Mouse (Mus musculus) forebrain, embryonic 14.5 days (tissue): ENCODE data around the gene Dhx16. TPM values are rescaled to one million over a fixed set of nuclear protein-coding genes. Genes with fewer than 3 reads are reported as not detected.

Source experiments
- ATAC-seq: fragments of 200-750 bp; cut with Nextera tagmentation; 2 replicates; pipeline ENCODE4 v1.8.0; 2017; ENCODE audit warnings: mild to moderate bottlenecking, moderate library complexity
- DNase-seq: peaks from one replicate; pipeline ENCODE4 v3.0.0-alpha.2; 2015; ENCODE audit warnings: low spot score
- H3K27ac ChIP-seq: fragments of 300-500 bp; sonication (generic); 2 replicates; pipeline ENCODE4 v1.5.1; 2014; ENCODE audit warnings: low read depth, mild to moderate bottlenecking, control low read depth, low read length, moderate library complexity
- H3K27me3 ChIP-seq: fragments of 300-500 bp; sonication (generic); replicated peaks from 2 replicates; pipeline ENCODE4 v1.6.1; 2014; ENCODE audit warnings: low read length, control low read depth, mixed read lengths; ENCODE audit not compliant: control insufficient read depth, insufficient read depth
- H3K36me3 ChIP-seq: fragments of 300-500 bp; sonication (generic); 2 replicates; pipeline ENCODE4 v1.6.1; 2014; ENCODE audit warnings: low read length, control low read depth; ENCODE audit not compliant: control insufficient read depth, insufficient read depth
- H3K4me1 ChIP-seq: fragments of 300-500 bp; sonication (generic); 2 replicates; pipeline ENCODE4 v1.6.1; 2014; ENCODE audit warnings: antibody characterized with exemption, low read length, control low read depth; ENCODE audit not compliant: control insufficient read depth, insufficient read depth
- H3K4me2 ChIP-seq: fragments of 300-500 bp; sonication (generic); 2 replicates; pipeline ENCODE4 v1.6.1; 2014; ENCODE audit warnings: mild to moderate bottlenecking, control low read depth, low read length
- H3K4me3 ChIP-seq: fragments of 300-500 bp; sonication (generic); 2 replicates; pipeline ENCODE4 v1.5.1; 2014; ENCODE audit warnings: low read depth, low read length, control low read depth
- H3K9ac ChIP-seq: fragments of 300-500 bp; sonication (generic); 2 replicates; pipeline ENCODE4 v1.6.1; 2014; ENCODE audit warnings: mild to moderate bottlenecking, low read length, control low read depth, moderate library complexity
- H3K9me3 ChIP-seq: fragments of 300-500 bp; sonication (generic); replicated peaks from 2 replicates; pipeline ENCODE4 v1.6.1; 2016; ENCODE audit warnings: low read length, control low read depth, mixed read lengths; ENCODE audit not compliant: control insufficient read depth
- WGBS: fragments of 180-500 bp; shearing (Covaris S2); extraction: QIAGEN DNeasy Blood & Tissue Kit; methylation state at CpG from one replicate; pipeline ENCODE4 v1.1.7; 2014; 5-methylcytosine and 5-hydroxymethylcytosine counted together
- polyA plus RNA-seq: library from polyadenylated mRNA; unstranded; fragments of >200 nt; fragmentation: Nextera tagmentation; extraction: Ambion mirVana; gene quantifications from 2 replicates; pipeline ENCODE4 v1.2.1, GENCODE M21; 2014

Dhx16 gene
- polyA plus RNA-seq, 1 experiment from 2014 or later, result 31.8 TPM

DNA sequence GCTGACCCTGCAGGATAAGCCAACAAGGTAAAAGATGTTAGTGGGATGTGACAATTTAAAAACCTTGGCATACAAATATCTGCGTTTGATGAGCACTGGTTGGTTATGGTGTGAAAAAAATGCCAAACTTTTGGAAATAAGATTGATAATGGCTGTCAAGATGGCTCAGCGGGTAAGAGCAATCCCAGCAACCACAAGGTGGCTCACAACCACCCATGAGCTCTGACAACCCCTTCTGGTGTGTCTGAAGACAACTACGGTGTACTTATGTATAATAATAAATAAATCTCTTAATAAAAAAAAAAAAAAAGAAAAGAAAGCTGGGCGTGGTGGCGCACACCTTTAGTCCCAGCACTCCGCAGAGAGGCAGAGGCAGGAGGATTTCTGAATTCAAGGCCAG lies 35.4 kb downstream of the Dhx16 start:
- WGBS, result 89% methylated on average over 6 of the region's 6 CpGs
- Histone ChIP-seq H3K4me1 (peaks cover 13% of the 10 kb centered on the region), H3K27me3 (no peaks in the 10 kb centered on the region), H3K9ac (no peak overlapping the region), H3K36me3 (peaks cover 17% of the 10 kb centered on the region; the same call in 1 of the 2 replicates), H3K27ac (no peak overlapping the region), H3K4me3 (peak overlapping the region; percentile 64; the same call in 1 of the 2 replicates), H3K4me2 (peak overlapping the region; percentile 87), H3K9me3 (no peaks in the 10 kb centered on the region)
- ATAC-seq (no peak), DNase-seq (no peak)

DNA sequence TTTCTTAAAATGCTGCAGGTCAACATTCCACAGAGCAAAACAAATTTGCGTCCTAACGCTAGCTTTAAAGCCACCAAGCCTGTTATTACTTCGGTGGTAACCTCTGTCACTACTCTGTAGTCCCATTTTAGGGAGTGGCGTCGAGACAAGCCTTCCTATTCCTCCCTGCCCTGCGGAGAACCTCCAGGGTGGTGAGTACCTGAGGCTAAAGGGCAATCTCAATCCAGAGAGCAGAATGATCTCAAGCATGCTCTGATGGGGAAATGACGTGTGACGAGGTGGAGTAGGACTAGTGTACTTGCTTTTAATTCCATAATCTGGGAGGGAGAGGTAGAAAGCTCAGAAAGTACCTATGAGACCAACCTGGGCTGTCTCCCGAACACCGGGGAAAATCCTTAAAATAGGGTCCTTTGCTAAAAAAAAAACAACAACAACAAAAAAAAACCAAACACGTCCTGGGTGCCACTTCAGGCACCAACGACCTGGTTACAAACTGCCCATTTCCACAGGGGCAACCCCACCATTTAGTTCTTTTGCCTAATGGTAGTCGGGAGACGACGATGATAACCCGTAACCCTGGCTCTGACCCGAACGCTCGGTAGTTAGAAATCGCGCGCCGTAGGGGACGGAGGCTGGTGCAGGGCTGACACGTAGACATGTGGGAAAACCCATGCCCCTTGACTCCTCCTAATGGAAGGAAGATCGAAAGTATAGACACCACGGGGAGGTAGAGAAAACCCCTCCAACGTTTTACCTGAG lies 36.1 kb downstream of the Dhx16 start:
- H3K4me3 ChIP-seq, result peak overlapping the region; percentile 64
- peak overlapping the region; percentile 61 for H3K9ac ChIP-seq
- H3K27me3 ChIP-seq, result no peaks in the 10 kb centered on the region
- WGBS, result 3% methylated on average over 28 of the region's 28 CpGs
- ATAC-seq, result no peak
- H3K9me3 ChIP-seq, result no peaks in the 10 kb centered on the region
- H3K27ac ChIP-seq, result peak overlapping the region; percentile 91
- H3K4me1 ChIP-seq, result peaks cover 21% of the 10 kb centered on the region
- DNase-seq, result no peak
- H3K4me2 ChIP-seq, result peak overlapping the region; percentile 87
- H3K36me3 ChIP-seq, result peaks cover 17% of the 10 kb centered on the region; the same call in 1 of the 2 replicates

DNA sequence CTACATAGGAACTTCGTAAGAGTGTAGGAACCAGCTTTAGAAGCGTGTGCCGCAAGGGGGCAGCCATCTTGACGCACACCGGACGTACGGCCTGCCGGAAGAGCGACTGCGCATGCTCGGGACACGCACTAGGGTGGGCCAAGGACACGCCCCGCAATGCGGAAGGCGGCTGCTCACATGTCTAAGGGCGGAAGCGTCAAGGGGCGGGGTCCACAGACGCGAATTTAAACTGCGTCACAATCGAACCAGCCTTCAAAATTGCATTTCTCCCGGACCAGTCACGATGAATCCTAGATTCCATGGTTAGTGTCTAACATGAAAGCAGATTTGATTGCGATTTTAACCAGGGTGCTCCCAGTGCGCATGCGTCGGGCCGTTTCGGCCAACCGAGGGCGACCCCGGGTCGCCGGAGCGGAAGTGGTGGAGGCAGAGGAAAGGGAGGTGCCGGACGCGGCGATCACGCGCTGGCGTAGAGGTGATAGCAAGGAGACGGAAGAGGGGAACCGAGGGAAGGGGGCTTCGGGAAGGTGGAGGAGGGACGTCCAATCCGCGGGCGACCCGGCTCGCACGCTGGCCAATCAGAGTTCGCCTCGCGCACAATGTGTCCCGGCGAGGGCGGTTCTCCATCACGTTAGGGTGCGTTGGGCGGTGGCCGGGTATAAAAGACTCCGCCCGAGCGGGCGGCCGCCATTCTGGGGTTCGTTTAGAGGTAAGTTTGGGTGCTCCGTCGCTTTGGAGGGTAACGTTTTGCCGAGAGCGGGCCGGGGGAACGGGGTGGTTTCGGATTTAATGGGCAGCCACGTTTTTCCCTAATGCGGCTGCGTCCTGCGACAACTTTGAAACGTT lies 36.9 kb downstream of the Dhx16 start, which contains the start of the genes Mrps18b and Ppp1r10:
Gene Mrps18b (minus strand): TSS at position 93 of the 846 bp plus-strand sequence.
Gene Ppp1r10 (plus strand): TSS at position 138 of the 846 bp plus-strand sequence.
- Histone ChIP-seq H3K36me3 (peaks cover 13% of the 10 kb centered on the region; the same call in 1 of the 2 replicates), H3K27ac (peak within 1 kb of the TSS; percentile 93), H3K27me3 (no peaks in the 10 kb centered on the region), H3K9ac (peak within 1 kb of the TSS; percentile 96), H3K4me1 (peaks cover 25% of the 10 kb centered on the region), H3K4me3 (peak within 1 kb of the TSS; percentile 64), H3K9me3 (no peaks in the 10 kb centered on the region), H3K4me2 (peak within 1 kb of the TSS; percentile 87)
- under 1% methylated on average over 83 of the region's 83 CpGs for WGBS
- ATAC-seq (peak; percentile 92), DNase-seq (peak; percentile 100)

DNA sequence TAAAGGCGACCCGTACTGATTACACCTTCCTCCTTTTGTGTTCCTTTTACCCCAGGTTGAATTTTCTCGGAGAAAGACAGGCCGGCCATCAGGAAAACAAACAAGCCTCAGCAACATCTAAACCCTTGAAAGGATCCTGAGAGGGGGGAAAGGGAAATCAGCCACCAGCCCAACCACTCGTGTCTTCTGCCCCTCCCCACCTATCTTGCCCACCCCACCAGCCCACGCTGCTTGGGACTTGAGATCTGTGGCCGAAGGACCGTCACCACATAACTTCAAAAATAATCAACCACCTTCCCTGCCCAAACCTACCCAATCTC lies 37.5 kb downstream of the Dhx16 start:
- H3K4me2 ChIP-seq, result peak overlapping the region; percentile 87
- no peak for ATAC-seq
- no peaks in the 10 kb centered on the region for H3K27me3 ChIP-seq
- H3K9me3 ChIP-seq, result no peaks in the 10 kb centered on the region
- peaks cover 25% of the 10 kb centered on the region for H3K4me1 ChIP-seq
- 0% methylated on average over 8 of the region's 8 CpGs for WGBS
- peak overlapping the region; percentile 64 for H3K4me3 ChIP-seq
- DNase-seq, result no peak
- peak overlapping the region; percentile 96 for H3K9ac ChIP-seq
- peaks cover 13% of the 10 kb centered on the region; the same call in 1 of the 2 replicates for H3K36me3 ChIP-seq
- H3K27ac ChIP-seq, result peak overlapping the region; percentile 93

DNA sequence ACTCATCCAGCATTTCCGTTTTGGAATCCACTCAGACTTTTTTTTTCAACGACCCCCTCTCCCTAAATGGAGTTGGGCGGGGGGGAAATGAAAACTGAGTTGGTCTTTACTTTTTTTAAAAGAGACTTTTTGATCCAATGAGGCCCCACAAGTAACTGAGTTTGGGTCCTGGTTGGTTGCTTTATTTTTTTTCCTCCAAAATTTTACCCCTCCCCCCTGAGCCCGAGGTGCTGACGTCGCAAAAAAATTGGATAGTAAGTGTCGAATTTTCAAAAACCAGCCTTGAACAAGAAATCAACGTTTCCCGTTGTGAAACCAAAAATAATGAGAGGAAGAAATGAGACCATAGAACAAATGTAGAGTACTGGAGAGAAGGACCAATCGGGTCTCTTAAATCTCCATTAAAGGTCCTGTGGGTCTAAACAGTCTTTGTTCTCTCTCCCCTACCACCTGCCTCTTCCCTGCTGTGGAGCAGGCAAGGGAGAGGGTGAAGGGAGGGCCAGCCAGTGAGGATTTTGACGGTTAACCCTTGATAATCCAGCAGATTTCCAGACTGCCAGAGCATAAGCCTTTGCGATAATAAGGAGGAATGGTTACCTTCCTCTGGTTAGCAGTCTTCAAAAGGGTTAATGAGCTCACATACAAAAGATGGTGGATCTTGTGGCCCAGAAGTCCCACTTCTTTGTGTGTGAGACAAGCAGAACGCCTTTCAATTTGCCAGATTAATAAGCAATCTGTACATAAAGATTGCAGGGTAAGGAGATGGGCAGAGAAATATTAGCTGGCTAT lies 38.0 kb downstream of the Dhx16 start:
- Histone ChIP-seq H3K9ac (peak overlapping the region; percentile 96), H3K27me3 (no peaks in the 10 kb centered on the region), H3K36me3 (peaks cover 10% of the 10 kb centered on the region; the same call in 1 of the 2 replicates), H3K4me1 (peaks cover 25% of the 10 kb centered on the region), H3K4me3 (peak overlapping the region; percentile 64), H3K27ac (peak overlapping the region; percentile 93), H3K9me3 (no peaks in the 10 kb centered on the region), H3K4me2 (peak overlapping the region; percentile 87)
- ATAC-seq (peak; percentile 10), DNase-seq (peak; percentile 95)
- WGBS, result under 1% methylated on average over 13 of the region's 13 CpGs

DNA sequence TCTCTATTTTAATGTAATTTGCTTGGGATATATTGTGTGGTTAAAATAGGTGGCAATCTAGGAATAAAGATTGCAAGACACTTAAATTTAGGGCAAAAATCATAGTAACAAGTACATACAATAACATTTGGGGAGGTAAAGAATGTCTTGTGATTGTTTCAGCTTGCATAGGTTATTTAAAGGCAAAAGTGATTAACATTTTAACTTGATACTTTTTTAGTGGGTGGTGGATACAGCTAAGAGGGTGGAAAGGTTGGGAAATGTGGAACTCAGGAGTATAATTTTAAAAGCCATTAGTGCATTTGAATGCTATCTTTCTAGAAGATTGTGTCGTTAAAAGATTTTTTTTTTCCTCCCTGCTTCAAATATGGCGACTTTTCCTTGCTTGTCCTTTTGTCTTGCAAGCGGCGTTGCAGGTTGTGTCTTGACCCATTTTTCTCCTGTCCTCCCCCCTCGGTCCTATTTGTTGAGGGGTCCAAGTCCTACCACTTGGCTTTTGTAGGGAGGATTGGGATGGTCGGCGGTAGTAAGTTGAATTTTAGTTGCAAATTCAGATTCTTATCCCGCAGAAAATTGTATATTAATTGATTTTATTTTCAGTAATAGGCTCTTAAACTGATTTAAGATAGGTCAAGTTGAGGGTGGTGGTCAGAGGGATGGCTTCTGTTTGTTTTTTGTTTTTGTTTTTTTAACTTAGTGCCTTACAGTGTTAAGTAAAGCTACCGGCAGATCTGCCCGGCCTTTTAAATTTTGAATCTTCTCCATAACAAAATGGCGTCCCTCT lies 38.8 kb downstream of the Dhx16 start:
- H3K27ac ChIP-seq, result peak overlapping the region; percentile 93
- peak overlapping the region; percentile 96 for H3K9ac ChIP-seq
- H3K4me2 ChIP-seq, result peak overlapping the region; percentile 87
- no peaks in the 10 kb centered on the region for H3K9me3 ChIP-seq
- peak overlapping the region; percentile 64 for H3K4me3 ChIP-seq
- H3K4me1 ChIP-seq, result peaks cover 25% of the 10 kb centered on the region
- H3K27me3 ChIP-seq, result no peaks in the 10 kb centered on the region
- no peak for ATAC-seq
- WGBS, result under 1% methylated on average over 11 of the region's 11 CpGs
- DNase-seq, result peak; percentile 83
- peaks cover 9% of the 10 kb centered on the region for H3K36me3 ChIP-seq

DNA sequence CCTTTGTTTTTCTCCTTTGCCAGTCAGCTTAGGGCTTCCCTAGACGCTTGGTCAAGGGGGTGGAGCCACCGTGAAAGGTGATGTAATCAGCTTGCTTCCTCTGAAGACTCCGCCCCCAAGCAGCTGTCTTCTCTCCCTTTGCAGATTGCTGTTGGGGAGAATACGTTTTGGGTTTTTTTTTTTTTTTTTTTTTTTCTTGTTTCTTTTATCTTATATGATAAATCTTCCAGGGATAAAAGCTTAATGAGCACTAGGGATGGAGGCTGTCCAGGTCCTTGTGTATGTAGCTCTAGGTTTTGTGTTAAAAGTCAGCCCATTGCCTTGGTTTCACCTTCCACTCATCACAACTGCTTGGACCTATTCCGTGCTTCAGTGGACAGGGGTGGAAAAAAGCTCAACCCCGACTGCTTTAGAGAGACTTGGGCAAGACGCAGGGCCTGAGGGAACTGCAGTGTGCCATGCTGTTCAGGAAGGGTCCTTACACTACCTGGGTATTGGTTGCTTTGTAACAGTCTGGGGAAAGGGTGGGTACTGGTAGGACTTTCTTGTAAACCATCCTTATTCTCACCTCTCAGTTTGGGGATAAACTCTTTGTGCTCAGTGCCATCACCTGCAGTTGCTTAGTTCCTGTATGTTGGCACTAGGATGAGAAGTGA lies 39.6 kb downstream of the Dhx16 start:
- Histone ChIP-seq H3K4me1 (peaks cover 25% of the 10 kb centered on the region), H3K27me3 (no peaks in the 10 kb centered on the region), H3K9me3 (no peaks in the 10 kb centered on the region), H3K9ac (peak overlapping the region; percentile 96), H3K36me3 (peaks cover 16% of the 10 kb centered on the region), H3K27ac (peak overlapping the region; percentile 93), H3K4me2 (peak overlapping the region; percentile 87), H3K4me3 (peak overlapping the region; percentile 64)
- WGBS, result 11% methylated on average over 7 of the region's 7 CpGs
- ATAC-seq, result peak; percentile 48
- peak; percentile 99 for DNase-seq
